ENCODE assay signal across 30 mouse cellular contexts in genomic region chrX:104256561-104256960, GRCm38 (mm10). TPM values are rescaled to one million over a fixed set of nuclear protein-coding genes. Genes with fewer than 3 reads are reported as not detected.
"Had no signal": no experiment of that assay in that cellular context is flagged by ENCODE, and none has a peak within 500 bp of the region (broad histone marks: within the 10 kb centered on the region; RNA-seq: fewer than 3 reads in every experiment).

No protein-coding gene starts in this region.

- H3K4me3 ChIP-seq: gastrocnemius, adult 2 months; heart, adult 2 months; heart, embryonic 13.5 days; heart, embryonic 15.5 days; hindbrain, embryonic 13.5 days; hindbrain, embryonic 15.5 days; kidney, embryonic 15.5 days; limb, embryonic 13.5 days; limb, embryonic 15.5 days; liver, embryonic 12.5 days had no signal

- H3K36me3 ChIP-seq: heart, embryonic 13.5 days; heart, embryonic 15.5 days; hindbrain, embryonic 13.5 days; hindbrain, embryonic 15.5 days; kidney, embryonic 15.5 days; limb, embryonic 13.5 days; limb, embryonic 15.5 days; liver, embryonic 12.5 days had no signal

- H3K4me1 ChIP-seq: heart, embryonic 13.5 days; heart, embryonic 15.5 days; hindbrain, embryonic 13.5 days; hindbrain, embryonic 15.5 days; kidney, embryonic 15.5 days; limb, embryonic 13.5 days; limb, embryonic 15.5 days; liver, embryonic 12.5 days had no signal

- H3K4me2 ChIP-seq: heart, embryonic 11.5 days; heart, embryonic 13.5 days; heart, embryonic 15.5 days; hindbrain, embryonic 13.5 days; hindbrain, embryonic 15.5 days; kidney, embryonic 15.5 days; limb, embryonic 13.5 days; limb, embryonic 15.5 days; liver, embryonic 12.5 days had no signal

- DNase-seq: gastrocnemius, adult 2 months; gastrocnemius, postnatal 14 days; gastrocnemius, postnatal 36 days; heart, adult 11 months; heart, adult 2 months; heart, postnatal 14 days; heart, postnatal 36 days; kidney, adult 11 months; kidney, adult 2 months; kidney, adult 9 months; kidney, postnatal 14 days; kidney, postnatal 36 days; layer of hippocampus, adult 9-11 months; layer of hippocampus, postnatal 36 days; left cerebral cortex, postnatal 4 days had no signal

- ATAC-seq: hindbrain, postnatal 0 days; intestine, embryonic 16.5 days; liver, embryonic 12.5 days had no signal

- H3K27me3 ChIP-seq: heart, embryonic 13.5 days; heart, embryonic 15.5 days; hindbrain, embryonic 15.5 days; limb, embryonic 13.5 days; limb, embryonic 15.5 days; liver, embryonic 12.5 days had no signal

- H3K27ac ChIP-seq: gastrocnemius, adult 2 months; heart, adult 2 months; heart, embryonic 13.5 days; heart, embryonic 15.5 days; hindbrain, embryonic 13.5 days; hindbrain, embryonic 15.5 days; hindbrain, postnatal 0 days; kidney, embryonic 15.5 days; kidney, postnatal 0 days; limb, embryonic 13.5 days; limb, embryonic 15.5 days; liver, embryonic 12.5 days; liver, embryonic 14.5 days had no signal

- H3K9me3 ChIP-seq: heart, embryonic 13.5 days; heart, embryonic 15.5 days; hindbrain, embryonic 13.5 days; hindbrain, embryonic 15.5 days; kidney, embryonic 15.5 days; limb, embryonic 13.5 days; limb, embryonic 15.5 days; liver, embryonic 12.5 days had no signal

- H3K9ac ChIP-seq: heart, embryonic 13.5 days; heart, embryonic 15.5 days; hindbrain, embryonic 13.5 days; hindbrain, embryonic 15.5 days; kidney, embryonic 15.5 days; limb, embryonic 13.5 days; limb, embryonic 15.5 days; liver, embryonic 12.5 days; liver, embryonic 14.5 days had no signal

RNA-seq across cellular contexts. Expression of gene Nexmif, which starts 55.6 kb away (rescaled TPM):
- total RNA-seq: gastrocnemius, postnatal 36 days; hematopoietic stem cell, adult 5-6 weeks had no signal
- polyA plus RNA-seq: liver, adult 2 months had no signal
